Mouse (Mus musculus): ENCODE data around the gene Elavl1. TPM values are rescaled to one million over a fixed set of nuclear protein-coding genes. Genes with fewer than 3 reads are reported as not detected.
A peak's percentile ranks its signal among the peaks of the same experiment; 100 is the strongest.

The Elavl1 gene
- polyA plus RNA-seq, 1 experiment from 2014 or later, result 127 TPM

DNA sequence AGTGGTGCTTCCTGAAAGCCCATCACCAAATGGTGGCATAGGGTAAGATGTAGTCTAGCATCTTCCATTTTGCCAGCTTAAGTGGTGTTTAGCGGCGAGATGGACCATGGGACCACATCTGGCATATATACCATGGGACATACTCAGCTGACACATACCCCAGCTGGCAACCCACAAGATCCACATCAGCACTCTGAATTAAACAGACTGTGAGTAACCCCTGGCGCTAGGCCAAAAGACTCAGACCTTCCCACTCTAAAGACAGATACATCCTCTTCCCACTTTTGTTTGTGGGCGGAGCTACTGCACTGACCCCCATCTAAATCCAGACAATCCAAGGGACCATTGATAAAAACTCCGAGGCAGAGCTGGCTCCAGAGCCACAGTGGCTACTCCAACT, 3.8 kb upstream of the Elavl1 start:
- H3K27me3 ChIP-seq (replicated peaks; ENCODE audit: control insufficient read depth, insufficient read depth, low read length), result no peaks in the 10 kb centered on the region
- no peak overlapping the region for H3K27ac ChIP-seq (ENCODE audit: low read length)
- peaks cover 12% of the 10 kb centered on the region for H3K4me1 ChIP-seq (replicated peaks; ENCODE audit: control insufficient read depth, insufficient read depth, low read length)
- H3K9ac ChIP-seq (replicated peaks; ENCODE audit: low read depth, low read length), result no peak overlapping the region
- H3K36me3 ChIP-seq (ENCODE audit: control insufficient read depth, insufficient read depth), result peaks cover 26% of the 10 kb centered on the region
- H3K4me3 ChIP-seq (replicated peaks; ENCODE audit: low read length), result no peak overlapping the region
- 91% methylated on average over 5 of the region's 5 CpGs for WGBS
- H3K9me3 ChIP-seq (ENCODE audit: control insufficient read depth, low read length), result no peaks in the 10 kb centered on the region
- no peak overlapping the region for H3K4me2 ChIP-seq (ENCODE audit: low read length)
- ATAC-seq, result no peak

DNA sequence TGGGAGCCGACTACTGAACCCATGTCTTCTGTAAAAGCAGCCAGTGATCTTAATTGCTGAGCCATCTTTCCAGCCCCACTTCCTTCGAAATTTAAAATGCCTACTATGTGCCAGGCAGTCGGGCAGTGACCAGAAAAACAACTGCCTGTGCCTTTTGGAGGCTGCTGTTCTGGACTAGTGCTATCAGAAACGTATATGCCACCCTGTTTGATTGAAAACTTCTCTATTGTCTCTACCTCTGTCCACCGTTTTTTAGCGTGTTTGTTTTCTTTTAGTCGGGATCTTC, 481 bp upstream of the Elavl1 start:
- no peaks in the 10 kb centered on the region for H3K9me3 ChIP-seq (ENCODE audit: control insufficient read depth, low read length)
- no peak for ATAC-seq
- H3K9ac ChIP-seq (replicated peaks; ENCODE audit: low read depth, low read length), result peak overlapping the region; percentile 84
- no peak overlapping the region for H3K27ac ChIP-seq (ENCODE audit: low read length)
- H3K36me3 ChIP-seq (ENCODE audit: control insufficient read depth, insufficient read depth), result peaks cover 17% of the 10 kb centered on the region
- 42% methylated on average over 7 of the region's 7 CpGs for WGBS
- H3K4me3 ChIP-seq (replicated peaks; ENCODE audit: low read length), result peak overlapping the region; percentile 97
- H3K27me3 ChIP-seq (replicated peaks; ENCODE audit: control insufficient read depth, insufficient read depth, low read length), result no peaks in the 10 kb centered on the region
- peak overlapping the region; percentile 60 for H3K4me2 ChIP-seq (ENCODE audit: low read length)
- peaks cover 33% of the 10 kb centered on the region for H3K4me1 ChIP-seq (replicated peaks; ENCODE audit: control insufficient read depth, insufficient read depth, low read length)

DNA sequence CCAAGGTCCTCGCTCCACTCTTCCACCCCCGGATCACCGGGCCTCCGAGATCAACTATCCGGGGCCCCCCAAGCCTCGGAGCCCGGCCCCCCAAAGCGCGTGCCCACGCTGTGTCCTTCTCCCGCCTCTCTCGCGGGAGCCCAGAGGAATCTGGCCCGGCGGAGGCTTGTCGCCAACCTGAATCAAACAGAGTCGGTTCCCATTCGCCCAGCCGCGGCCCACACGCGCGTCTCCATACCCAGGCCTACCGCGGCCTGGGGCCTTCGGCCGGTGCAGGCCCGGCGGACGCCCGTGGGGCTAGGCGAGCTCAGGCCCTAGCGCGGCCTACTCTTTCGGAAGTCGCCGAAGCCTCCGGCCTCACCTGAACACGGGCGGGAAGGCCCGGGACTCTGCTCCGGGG, 688 bp downstream of the Elavl1 start:
- H3K9ac ChIP-seq (replicated peaks; ENCODE audit: low read depth, low read length), result peak overlapping the region; percentile 97
- peak overlapping the region; percentile 97 for H3K4me3 ChIP-seq (replicated peaks; ENCODE audit: low read length)
- no peaks in the 10 kb centered on the region for H3K9me3 ChIP-seq (ENCODE audit: control insufficient read depth, low read length)
- H3K4me1 ChIP-seq (replicated peaks; ENCODE audit: control insufficient read depth, insufficient read depth, low read length), result peaks cover 37% of the 10 kb centered on the region
- no peaks in the 10 kb centered on the region for H3K27me3 ChIP-seq (replicated peaks; ENCODE audit: control insufficient read depth, insufficient read depth, low read length)
- peak overlapping the region; percentile 86 for H3K27ac ChIP-seq (ENCODE audit: low read length)
- under 1% methylated on average over 40 of the region's 42 CpGs for WGBS
- ATAC-seq, result peak; percentile 67
- H3K36me3 ChIP-seq (ENCODE audit: control insufficient read depth, insufficient read depth), result peaks cover 12% of the 10 kb centered on the region
- peak overlapping the region; percentile 83 for H3K4me2 ChIP-seq (ENCODE audit: low read length)

- Histone ChIP-seq H3K4me3 (replicated peaks; ENCODE audit: low read length) (peak overlapping the region; percentile 97), H3K27ac (ENCODE audit: low read length) (no peak overlapping the region), H3K27me3 (replicated peaks; ENCODE audit: control insufficient read depth, insufficient read depth, low read length) (no peaks in the 10 kb centered on the region), H3K9me3 (ENCODE audit: control insufficient read depth, low read length) (no peaks in the 10 kb centered on the region), H3K4me1 (replicated peaks; ENCODE audit: control insufficient read depth, insufficient read depth, low read length) (peaks cover 37% of the 10 kb centered on the region), H3K9ac (replicated peaks; ENCODE audit: low read depth, low read length) (peak overlapping the region; percentile 97), H3K4me2 (ENCODE audit: low read length) (peak overlapping the region; percentile 83), H3K36me3 (ENCODE audit: control insufficient read depth, insufficient read depth) (peaks cover 7% of the 10 kb centered on the region; the same call in 1 of the 2 replicates)
- no peak for ATAC-seq
- 6% methylated on average over 6 of the region's 6 CpGs for WGBS
These were observed 1.3 kb downstream of the Elavl1 start for GRCm38 (mm10) chr8:4323917-4324316.

DNA sequence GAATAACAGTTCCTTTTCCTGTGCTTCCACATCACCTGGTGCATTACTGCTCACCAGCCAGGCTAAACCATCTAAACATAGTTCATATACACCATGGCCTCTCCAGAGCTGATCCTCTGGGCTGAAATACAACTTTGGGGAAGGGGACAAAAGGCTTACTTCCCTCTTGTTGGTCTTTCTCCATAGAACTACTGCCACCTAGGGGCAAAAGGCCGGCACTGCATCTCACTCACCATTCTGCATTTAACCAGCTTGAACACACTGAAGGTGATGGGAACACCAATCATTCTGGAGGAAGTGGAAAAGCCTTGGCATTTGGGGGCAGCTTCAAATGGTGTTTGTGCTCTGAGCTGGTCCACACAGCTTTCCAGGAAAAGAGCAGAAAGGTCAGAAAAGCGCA, 2.7 kb downstream of the Elavl1 start:
- no peak overlapping the region; the same call in 1 of the 2 replicates for H3K4me2 ChIP-seq (ENCODE audit: low read length)
- H3K9me3 ChIP-seq (ENCODE audit: control insufficient read depth, low read length), result no peaks in the 10 kb centered on the region
- H3K4me3 ChIP-seq (replicated peaks; ENCODE audit: low read length), result no peak overlapping the region
- peaks cover 4% of the 10 kb centered on the region; the same call in 1 of the 2 replicates for H3K36me3 ChIP-seq (ENCODE audit: control insufficient read depth, insufficient read depth)
- H3K27ac ChIP-seq (ENCODE audit: low read length), result no peak overlapping the region
- no peaks in the 10 kb centered on the region for H3K27me3 ChIP-seq (replicated peaks; ENCODE audit: control insufficient read depth, insufficient read depth, low read length)
- H3K4me1 ChIP-seq (replicated peaks; ENCODE audit: control insufficient read depth, insufficient read depth, low read length), result peaks cover 37% of the 10 kb centered on the region
- ATAC-seq, result no peak
- WGBS, result 23% methylated on average over 2 of the region's 2 CpGs
- no peak overlapping the region for H3K9ac ChIP-seq (replicated peaks; ENCODE audit: low read depth, low read length)

GRCm38 (mm10) chr8:4321031-4321430, 4.2 kb downstream of the Elavl1 start:
- 70% methylated on average over 2 of the region's 2 CpGs for WGBS
- Histone ChIP-seq H3K27ac (ENCODE audit: low read length) (no peak overlapping the region), H3K27me3 (replicated peaks; ENCODE audit: control insufficient read depth, insufficient read depth, low read length) (no peaks in the 10 kb centered on the region), H3K4me1 (replicated peaks; ENCODE audit: control insufficient read depth, insufficient read depth, low read length) (peaks cover 31% of the 10 kb centered on the region), H3K9me3 (ENCODE audit: control insufficient read depth, low read length) (no peaks in the 10 kb centered on the region), H3K4me3 (replicated peaks; ENCODE audit: low read length) (no peak overlapping the region), H3K36me3 (ENCODE audit: control insufficient read depth, insufficient read depth) (peaks cover 4% of the 10 kb centered on the region; the same call in 1 of the 2 replicates), H3K9ac (replicated peaks; ENCODE audit: low read depth, low read length) (no peak overlapping the region), H3K4me2 (ENCODE audit: low read length) (no peak overlapping the region)
- ATAC-seq, result no peak

DNA sequence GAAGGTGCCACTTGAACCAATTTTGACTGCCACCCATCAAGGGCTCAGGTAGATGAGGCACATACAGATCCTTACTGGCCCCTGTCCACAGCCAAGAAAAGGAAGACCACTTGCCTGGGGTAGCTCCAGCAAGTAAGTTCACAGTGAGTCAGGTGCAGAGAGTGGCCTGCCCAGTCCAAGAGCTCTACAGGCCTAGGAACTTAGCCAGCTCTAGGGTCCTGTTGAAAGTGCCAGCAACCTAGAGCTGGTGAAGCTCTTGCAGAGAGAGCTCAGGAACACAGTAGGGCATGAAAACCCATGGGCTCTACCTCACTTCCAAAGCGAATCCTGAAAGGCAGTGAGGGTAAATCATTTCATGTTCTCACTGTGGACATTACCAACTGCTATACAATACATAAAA, 4.8 kb downstream of the Elavl1 start:
- Histone ChIP-seq H3K36me3 (ENCODE audit: control insufficient read depth, insufficient read depth) (peaks cover 4% of the 10 kb centered on the region; the same call in 1 of the 2 replicates), H3K4me2 (ENCODE audit: low read length) (no peak overlapping the region), H3K27me3 (replicated peaks; ENCODE audit: control insufficient read depth, insufficient read depth, low read length) (no peaks in the 10 kb centered on the region), H3K9me3 (ENCODE audit: control insufficient read depth, low read length) (no peaks in the 10 kb centered on the region), H3K9ac (replicated peaks; ENCODE audit: low read depth, low read length) (no peak overlapping the region), H3K4me3 (replicated peaks; ENCODE audit: low read length) (no peak overlapping the region), H3K27ac (ENCODE audit: low read length) (no peak overlapping the region), H3K4me1 (replicated peaks; ENCODE audit: control insufficient read depth, insufficient read depth, low read length) (peaks cover 25% of the 10 kb centered on the region)
- 96% methylated on average over 1 of the region's 1 CpGs for WGBS
- no peak for ATAC-seq

DNA sequence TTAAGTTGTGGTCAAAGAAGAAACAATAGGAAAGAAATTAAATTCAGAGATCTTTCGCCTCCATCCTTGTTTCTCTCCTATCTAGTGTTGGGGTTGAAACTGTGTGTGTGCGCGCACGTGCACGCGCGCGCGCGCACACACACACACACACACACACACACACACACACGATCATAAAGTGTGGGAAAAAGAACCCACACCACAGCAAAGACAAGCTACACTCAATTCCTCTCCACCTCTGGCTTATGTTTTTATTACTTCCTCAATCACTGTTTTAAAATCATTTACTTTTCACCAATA, 5.7 kb downstream of the Elavl1 start:
- ATAC-seq, result no peak
- Histone ChIP-seq H3K27ac (ENCODE audit: low read length) (no peak overlapping the region), H3K27me3 (replicated peaks; ENCODE audit: control insufficient read depth, insufficient read depth, low read length) (no peaks in the 10 kb centered on the region), H3K4me3 (replicated peaks; ENCODE audit: low read length) (no peak overlapping the region), H3K4me1 (replicated peaks; ENCODE audit: control insufficient read depth, insufficient read depth, low read length) (peaks cover 25% of the 10 kb centered on the region), H3K9ac (replicated peaks; ENCODE audit: low read depth, low read length) (no peak overlapping the region), H3K4me2 (ENCODE audit: low read length) (no peak overlapping the region), H3K9me3 (ENCODE audit: control insufficient read depth, low read length) (no peaks in the 10 kb centered on the region), H3K36me3 (ENCODE audit: control insufficient read depth, insufficient read depth) (peaks cover 4% of the 10 kb centered on the region; the same call in 1 of the 2 replicates)
- WGBS, result 97% methylated on average over 11 of the region's 11 CpGs

DNA sequence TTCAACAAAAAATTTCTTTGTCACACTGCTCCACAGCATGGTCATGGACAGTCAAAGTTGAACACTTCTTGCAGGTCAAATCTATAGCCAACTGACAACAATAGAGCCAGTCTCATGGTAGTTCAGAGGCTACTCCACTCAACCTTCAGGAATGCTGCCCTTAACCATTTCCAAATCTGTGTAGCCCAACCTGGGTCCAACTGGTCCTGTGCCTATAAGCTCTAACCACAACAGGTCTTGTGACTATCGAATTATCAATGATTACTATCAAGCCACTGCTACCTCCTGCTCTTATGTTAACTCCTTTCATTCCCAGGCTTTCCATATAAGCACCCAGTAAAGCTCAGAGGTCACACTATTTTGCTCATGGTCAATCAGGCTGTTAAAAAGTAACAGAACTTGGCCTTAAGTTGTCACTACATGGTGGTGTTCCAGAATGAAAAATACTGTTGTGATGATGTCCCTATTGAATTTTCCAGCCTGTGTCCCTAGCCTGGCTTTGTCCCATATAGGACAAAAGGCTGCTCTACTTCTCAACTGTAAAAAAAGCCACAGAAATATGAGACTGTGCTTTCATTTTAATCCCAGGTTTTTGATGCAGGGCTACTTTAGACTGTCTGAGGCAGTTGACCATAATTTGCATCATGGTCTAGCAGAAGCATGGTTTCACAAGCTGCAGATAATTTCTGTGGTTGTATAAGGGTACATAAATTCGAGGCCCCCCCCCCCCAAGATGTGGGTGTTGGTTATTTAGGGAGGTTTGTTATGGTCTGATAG, 6.2 kb downstream of the Elavl1 start:
- no peaks in the 10 kb centered on the region for H3K27me3 ChIP-seq (replicated peaks; ENCODE audit: control insufficient read depth, insufficient read depth, low read length)
- WGBS, result 89% methylated on average over 2 of the region's 2 CpGs
- peaks cover 4% of the 10 kb centered on the region; the same call in 1 of the 2 replicates for H3K36me3 ChIP-seq (ENCODE audit: control insufficient read depth, insufficient read depth)
- no peak overlapping the region for H3K4me3 ChIP-seq (replicated peaks; ENCODE audit: low read length)
- H3K4me1 ChIP-seq (replicated peaks; ENCODE audit: control insufficient read depth, insufficient read depth, low read length), result peaks cover 25% of the 10 kb centered on the region
- no peak overlapping the region for H3K9ac ChIP-seq (replicated peaks; ENCODE audit: low read depth, low read length)
- H3K9me3 ChIP-seq (ENCODE audit: control insufficient read depth, low read length), result no peaks in the 10 kb centered on the region
- ATAC-seq, result no peak
- H3K27ac ChIP-seq (ENCODE audit: low read length), result no peak overlapping the region
- no peak overlapping the region for H3K4me2 ChIP-seq (ENCODE audit: low read length)

- Histone ChIP-seq H3K27me3 (replicated peaks; ENCODE audit: control insufficient read depth, insufficient read depth, low read length) (no peaks in the 10 kb centered on the region), H3K9ac (replicated peaks; ENCODE audit: low read depth, low read length) (no peak overlapping the region), H3K4me3 (replicated peaks; ENCODE audit: low read length) (no peak overlapping the region), H3K4me1 (replicated peaks; ENCODE audit: control insufficient read depth, insufficient read depth, low read length) (peaks cover 18% of the 10 kb centered on the region), H3K36me3 (ENCODE audit: control insufficient read depth, insufficient read depth) (peaks cover 4% of the 10 kb centered on the region; the same call in 1 of the 2 replicates), H3K4me2 (ENCODE audit: low read length) (no peak overlapping the region), H3K9me3 (ENCODE audit: control insufficient read depth, low read length) (no peaks in the 10 kb centered on the region), H3K27ac (ENCODE audit: low read length) (no peak overlapping the region)
- WGBS, result 94% methylated on average over 5 of the region's 5 CpGs
- ATAC-seq, result no peak
These were observed 7.1 kb downstream of the Elavl1 start for GRCm38 (mm10) chr8:4318124-4318523.

Measured in forebrain, embryonic 16.5 days (tissue).